26 mouse cellular contexts compared by ENCODE assay signal in genomic region chr8:11056665-11057064, GRCm38 (mm10). TPM values are rescaled to one million over a fixed set of nuclear protein-coding genes. Genes with fewer than 3 reads are reported as not detected.
DNase-seq lines count a peak whose midpoint lies in the region; ATAC-seq and TF ChIP-seq lines count a peak whose summit lies in the region.
"Had no signal": no experiment of that assay in that cellular context is flagged by ENCODE, and none has a peak within 500 bp of the region (broad histone marks: within the 10 kb centered on the region; RNA-seq: fewer than 3 reads in every experiment).

No protein-coding gene starts in this region.

- TF ChIP-seq CTCF in liver, postnatal 0 days (IDR thresholded peaks at IDR 0.05; ENCODE audit: low read depth): no peak

- no peak for TF ChIP-seq EP300 in liver, postnatal 0 days (IDR thresholded peaks at IDR 0.05; ENCODE audit: low read depth)

- peaks cover 6% of the 10 kb centered on the region; the same call in 1 of the 2 replicates for H3K4me1 ChIP-seq in heart, embryonic 10.5 days
- peaks cover 9% of the 10 kb centered on the region; the same call in 1 of the 2 replicates for H3K4me1 ChIP-seq in liver, postnatal 0 days (ENCODE audit: insufficient read depth)
- H3K4me1 ChIP-seq in intestine, embryonic 15.5 days (replicated peaks): peaks cover 8% of the 10 kb centered on the region
- H3K4me1 ChIP-seq in stomach, embryonic 16.5 days (ENCODE audit: control insufficient read depth, insufficient read depth, low read length): peaks cover 18% of the 10 kb centered on the region
- H3K4me1 ChIP-seq in embryonic facial prominence, embryonic 10.5 days: peaks cover 12% of the 10 kb centered on the region
- H3K4me1 ChIP-seq: midbrain, embryonic 13.5 days had no signal

- no peak overlapping the region for H3K9ac ChIP-seq in liver, postnatal 0 days (replicated peaks)
- H3K9ac ChIP-seq in intestine, embryonic 15.5 days: no peak overlapping the region
- H3K9ac ChIP-seq in stomach, embryonic 16.5 days (ENCODE audit: low read length): no peak overlapping the region
- H3K9ac ChIP-seq: embryonic facial prominence, embryonic 13.5 days; forebrain, postnatal 0 days; limb, embryonic 12.5 days; liver, embryonic 13.5 days; lung, embryonic 14.5 days; midbrain, embryonic 13.5 days had no signal

- no peak for DNase-seq in heart, embryonic 10.5 days (ENCODE audit: low spot score)
- DNase-seq in heart, postnatal 4 days: no peak
- no peak for DNase-seq in liver, postnatal 0 days
- no peak for DNase-seq in liver
- DNase-seq in embryonic facial prominence, embryonic 10.5 days (ENCODE audit: low spot score): no peak
- DNase-seq: adrenal gland, postnatal 14 days; cerebellum, adult 11 months; cerebellum, adult 9-10 months; embryo, embryonic 11 days; forebrain, postnatal 0 days; heart, postnatal 36 days; kidney, adult 11 months; liver, embryonic 13.5 days; right cerebral cortex, postnatal 14 days; thymus, adult 2 months; thymus, postnatal 36 days had no signal

- no peaks in the 10 kb centered on the region for H3K36me3 ChIP-seq in heart, embryonic 10.5 days
- H3K36me3 ChIP-seq in liver, postnatal 0 days (replicated peaks; ENCODE audit: insufficient read depth, low read length): no peaks in the 10 kb centered on the region
- no peaks in the 10 kb centered on the region for H3K36me3 ChIP-seq in intestine, embryonic 15.5 days
- no peaks in the 10 kb centered on the region for H3K36me3 ChIP-seq in stomach, embryonic 16.5 days (ENCODE audit: control insufficient read depth, insufficient read depth, low read length)
- H3K36me3 ChIP-seq in embryonic facial prominence, embryonic 10.5 days (replicated peaks): no peaks in the 10 kb centered on the region
- H3K36me3 ChIP-seq: embryonic facial prominence, embryonic 13.5 days; G1E; limb, embryonic 12.5 days; liver, embryonic 13.5 days; midbrain, embryonic 13.5 days had no signal

- no peaks in the 10 kb centered on the region for H3K9me3 ChIP-seq in heart, embryonic 10.5 days
- no peaks in the 10 kb centered on the region for H3K9me3 ChIP-seq in liver, postnatal 0 days (ENCODE audit: low read length)
- H3K9me3 ChIP-seq in intestine, embryonic 15.5 days: no peaks in the 10 kb centered on the region
- no peaks in the 10 kb centered on the region for H3K9me3 ChIP-seq in stomach, embryonic 16.5 days (replicated peaks; ENCODE audit: control insufficient read depth, low read length)
- H3K9me3 ChIP-seq in embryonic facial prominence, embryonic 10.5 days: no peaks in the 10 kb centered on the region
- H3K9me3 ChIP-seq: embryonic facial prominence, embryonic 13.5 days; G1E; limb, embryonic 12.5 days; liver, embryonic 13.5 days; midbrain, embryonic 13.5 days had no signal

- no peak overlapping the region for H3K4me2 ChIP-seq in liver, postnatal 0 days (ENCODE audit: low read depth, low read length)
- no peak overlapping the region; the same call in 1 of the 2 replicates for H3K4me2 ChIP-seq in intestine, embryonic 15.5 days (replicated peaks)
- H3K4me2 ChIP-seq in stomach, embryonic 16.5 days (ENCODE audit: low read depth, low read length): no peak overlapping the region
- H3K4me2 ChIP-seq: embryonic facial prominence, embryonic 13.5 days; limb, embryonic 12.5 days; liver, embryonic 13.5 days; lung, embryonic 14.5 days; midbrain, embryonic 13.5 days had no signal

- WGBS in heart, embryonic 10.5 days: 81% methylated on average over 5 of the region's 5 CpGs
- 72% methylated on average over 5 of the region's 5 CpGs for WGBS in liver, postnatal 0 days (ENCODE audit: insufficient replicate concordance)
- WGBS in intestine, embryonic 15.5 days: 75% methylated on average over 5 of the region's 5 CpGs
- 81% methylated on average over 5 of the region's 5 CpGs for WGBS in stomach, embryonic 16.5 days
- 88% methylated on average over 5 of the region's 5 CpGs for WGBS in embryonic facial prominence, embryonic 10.5 days

- 0 out of 2 replicates have a peak overlapping the region, but pooled peaks have one; percentile 22 for H3K27ac ChIP-seq in heart, embryonic 10.5 days
- peak overlapping the region; percentile 86; the same call in 1 of the 2 replicates for H3K27ac ChIP-seq in liver, postnatal 0 days (ENCODE audit: low read depth)
- H3K27ac ChIP-seq in intestine, embryonic 15.5 days: peak overlapping the region; percentile 86
- peak overlapping the region; percentile 84 for H3K27ac ChIP-seq in stomach, embryonic 16.5 days (ENCODE audit: low read length)
- H3K27ac ChIP-seq in embryonic facial prominence, embryonic 10.5 days (replicated peaks): no peak overlapping the region
- H3K27ac ChIP-seq: embryonic facial prominence, embryonic 13.5 days; layer of hippocampus, adult 2 months; left cerebral cortex, adult 2 months; limb, embryonic 12.5 days; liver, embryonic 13.5 days; midbrain, embryonic 13.5 days had no signal

- no peak overlapping the region for H3K4me3 ChIP-seq in heart, embryonic 10.5 days
- no peak overlapping the region for H3K4me3 ChIP-seq in liver, postnatal 0 days (ENCODE audit: low read depth, low read length)
- no peak overlapping the region for H3K4me3 ChIP-seq in intestine, embryonic 15.5 days (replicated peaks)
- H3K4me3 ChIP-seq in stomach, embryonic 16.5 days (replicated peaks; ENCODE audit: low read length): no peak overlapping the region
- no peak overlapping the region for H3K4me3 ChIP-seq in embryonic facial prominence, embryonic 10.5 days
- H3K4me3 ChIP-seq: embryonic facial prominence, embryonic 13.5 days; layer of hippocampus, adult 2 months; left cerebral cortex, adult 2 months; limb, embryonic 12.5 days; liver, embryonic 13.5 days; midbrain, embryonic 13.5 days had no signal

- H3K27me3 ChIP-seq in heart, embryonic 10.5 days (ENCODE audit: insufficient read depth, poor library complexity, severe bottlenecking): peaks cover 8% of the 10 kb centered on the region; the same call in 1 of the 2 replicates
- H3K27me3 ChIP-seq in liver, postnatal 0 days (ENCODE audit: insufficient read depth, low read length): no peaks in the 10 kb centered on the region
- H3K27me3 ChIP-seq in intestine, embryonic 15.5 days (replicated peaks): no peaks in the 10 kb centered on the region
- H3K27me3 ChIP-seq in stomach, embryonic 16.5 days (ENCODE audit: control insufficient read depth, insufficient read depth, low read length): no peaks in the 10 kb centered on the region
- H3K27me3 ChIP-seq in embryonic facial prominence, embryonic 10.5 days (replicated peaks; ENCODE audit: low read depth, poor library complexity, severe bottlenecking): no peaks in the 10 kb centered on the region
- H3K27me3 ChIP-seq: embryonic facial prominence, embryonic 13.5 days; liver, embryonic 13.5 days; midbrain, embryonic 13.5 days had no signal

- ATAC-seq in liver, postnatal 0 days: no peak
- ATAC-seq in intestine, embryonic 15.5 days: peak; percentile 51
- ATAC-seq in stomach, embryonic 16.5 days (ENCODE audit: insufficient read depth, low FRiP score): peak; percentile 33; the same call in 1 of the 2 replicates
- ATAC-seq: forebrain, postnatal 0 days; hindbrain, embryonic 16.5 days; midbrain, embryonic 13.5 days had no signal

RNA-seq across cellular contexts. Expression of gene Irs2, which starts 48.4 kb away (rescaled TPM):
- 4.5 and 6.2 TPM in 2 replicates for polyA plus RNA-seq in heart, embryonic 10.5 days (2016; fragmentation: Nextera tagmentation; extraction: Ambion mirVana)
- 10 to 100 TPM; 39.5 to 47.6 TPM for total RNA-seq in heart, postnatal 4 days (2021)
- 4.4 and 5.7 TPM in 2 replicates for polyA plus RNA-seq in liver, postnatal 0 days (2015; fragmentation: Nextera tagmentation; extraction: Ambion mirVana)
- polyA plus RNA-seq in intestine, embryonic 15.5 days (2015; fragmentation: Nextera tagmentation; extraction: Ambion mirVana): 6.1 and 7.2 TPM in 2 replicates
- 3.3 and 3.4 TPM in 2 replicates for polyA plus RNA-seq in stomach, embryonic 16.5 days (2015; fragmentation: Nextera tagmentation; extraction: Ambion mirVana)
- 7.9 and 8.1 TPM in 2 replicates for polyA plus RNA-seq in embryonic facial prominence, embryonic 10.5 days (2016; fragmentation: Nextera tagmentation; extraction: Ambion mirVana)
